Mouse (Mus musculus): Measurements from ENCODE around the gene Slc6a6. TPM values are rescaled to one million over a fixed set of nuclear protein-coding genes. Genes with fewer than 3 reads are reported as not detected.
A peak's percentile ranks its signal among the peaks of the same experiment; 100 is the strongest.

The Slc6a6 gene
- polyA plus RNA-seq, 1 experiment from 2014 or later = 109 TPM

DNA sequence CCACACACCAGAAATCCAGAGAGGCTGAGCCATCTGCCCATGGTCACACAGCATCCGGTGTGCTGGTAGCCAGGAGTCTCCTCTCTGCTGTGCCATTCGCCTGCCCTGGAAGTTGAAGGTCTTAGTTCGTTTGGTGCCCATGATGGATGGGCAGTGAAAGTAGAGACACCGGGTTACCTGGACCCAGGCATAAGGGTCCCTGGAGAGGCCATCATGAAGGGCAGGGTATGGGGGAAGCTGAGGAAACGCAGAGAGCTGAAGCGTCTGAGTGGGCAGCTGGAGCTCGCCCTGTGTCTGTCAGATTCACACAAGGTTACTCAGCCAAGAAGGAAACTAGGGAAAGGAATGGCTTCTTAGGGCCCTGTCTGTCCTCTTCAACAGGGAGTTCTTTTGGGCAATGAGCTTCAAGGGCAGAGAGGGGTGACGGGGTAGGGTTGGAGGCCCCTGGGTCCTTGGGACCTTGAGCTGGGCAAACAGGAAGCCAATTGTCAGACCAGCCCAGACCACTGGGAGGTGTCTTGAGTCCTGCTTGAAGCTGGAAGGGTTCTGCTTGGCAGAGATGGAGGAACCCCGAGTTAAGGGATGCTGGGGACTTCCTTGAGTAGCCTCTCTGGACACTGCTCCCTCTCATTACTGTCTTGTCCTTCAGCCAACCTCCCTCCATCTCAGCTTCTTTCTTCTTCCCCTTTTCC lies 78.3 kb downstream of the Slc6a6 start:
- Histone ChIP-seq H3K27me3 (replicated peaks; ENCODE audit: control insufficient read depth, insufficient read depth, low read length) (no peaks in the 10 kb centered on the region), H3K9me3 (ENCODE audit: control insufficient read depth) (no peaks in the 10 kb centered on the region), H3K36me3 (ENCODE audit: control insufficient read depth, insufficient read depth) (peaks cover 20% of the 10 kb centered on the region), H3K27ac (ENCODE audit: low read depth, low read length) (no peak overlapping the region), H3K4me3 (ENCODE audit: low read depth, low read length) (no peak overlapping the region), H3K4me2 (replicated peaks; ENCODE audit: low read depth) (no peak overlapping the region), H3K9ac (ENCODE audit: low read depth, low read length) (no peak overlapping the region), H3K4me1 (replicated peaks; ENCODE audit: control insufficient read depth, insufficient read depth, low read length) (no peaks in the 10 kb centered on the region)
- no peak; the same call in 1 of the 2 replicates for ATAC-seq
- TF ChIP-seq CTCF (IDR thresholded peaks at IDR 0.05; ENCODE audit: low read depth) = peak; percentile 46
- WGBS = 72% methylated on average over 9 of the region's 9 CpGs

DNA sequence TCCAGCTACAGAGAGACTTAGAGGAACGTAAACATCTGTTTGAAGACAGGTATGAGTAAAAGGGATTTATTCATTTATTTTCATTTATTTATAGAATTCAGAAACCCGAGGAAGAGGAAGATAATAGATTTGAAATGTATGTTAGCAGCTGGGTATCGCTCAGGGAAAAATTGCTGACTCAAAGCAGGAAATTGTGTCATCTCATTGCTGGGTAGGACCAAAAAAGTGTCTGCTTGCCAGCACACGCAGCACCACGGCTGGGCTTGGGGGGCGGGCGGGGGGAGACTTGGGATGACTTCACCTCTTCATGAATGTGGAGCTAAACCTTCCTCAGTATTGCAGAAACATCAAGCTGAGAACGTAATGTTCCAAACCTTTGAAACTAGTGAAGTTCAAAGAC lies 83.7 kb downstream of the Slc6a6 start:
- Histone ChIP-seq H3K4me2 (replicated peaks; ENCODE audit: low read depth) (no peak overlapping the region), H3K27me3 (replicated peaks; ENCODE audit: control insufficient read depth, insufficient read depth, low read length) (no peaks in the 10 kb centered on the region), H3K9me3 (ENCODE audit: control insufficient read depth) (no peaks in the 10 kb centered on the region), H3K27ac (ENCODE audit: low read depth, low read length) (no peak overlapping the region), H3K4me3 (ENCODE audit: low read depth, low read length) (no peak overlapping the region), H3K4me1 (replicated peaks; ENCODE audit: control insufficient read depth, insufficient read depth, low read length) (no peaks in the 10 kb centered on the region), H3K9ac (ENCODE audit: low read depth, low read length) (no peak overlapping the region), H3K36me3 (ENCODE audit: control insufficient read depth, insufficient read depth) (no peaks in the 10 kb centered on the region)
- no peak for ATAC-seq
- 76% methylated on average over 8 of the region's 8 CpGs for WGBS
- no peak for TF ChIP-seq CTCF (IDR thresholded peaks at IDR 0.05; ENCODE audit: low read depth)

DNA sequence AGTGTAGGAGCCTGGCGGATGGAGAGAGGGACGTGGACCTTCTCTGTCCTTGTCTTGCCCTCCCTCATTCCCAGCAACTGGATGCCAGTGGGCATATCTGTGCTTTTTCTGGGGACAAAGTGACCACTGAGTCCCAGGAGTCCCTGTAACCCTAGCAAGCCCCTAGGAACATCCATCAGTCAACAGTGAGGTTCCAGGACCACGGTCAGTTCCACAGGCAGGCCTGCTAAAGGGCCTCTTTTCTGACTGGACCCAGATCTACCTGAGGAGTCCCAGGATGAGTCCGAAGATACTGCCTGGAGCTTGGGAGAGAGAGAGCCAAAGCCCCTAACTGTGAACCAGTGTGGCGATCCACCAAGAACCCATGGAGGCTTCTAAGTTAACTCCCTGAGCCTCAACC lies 90.1 kb downstream of the Slc6a6 start:
- no peaks in the 10 kb centered on the region for H3K4me1 ChIP-seq (replicated peaks; ENCODE audit: control insufficient read depth, insufficient read depth, low read length)
- no peaks in the 10 kb centered on the region for H3K27me3 ChIP-seq (replicated peaks; ENCODE audit: control insufficient read depth, insufficient read depth, low read length)
- H3K9ac ChIP-seq (ENCODE audit: low read depth, low read length) = no peak overlapping the region
- no peak overlapping the region for H3K4me3 ChIP-seq (ENCODE audit: low read depth, low read length)
- no peaks in the 10 kb centered on the region for H3K9me3 ChIP-seq (ENCODE audit: control insufficient read depth)
- no peaks in the 10 kb centered on the region for H3K36me3 ChIP-seq (ENCODE audit: control insufficient read depth, insufficient read depth)
- ATAC-seq = no peak
- H3K27ac ChIP-seq (ENCODE audit: low read depth, low read length) = no peak overlapping the region
- 68% methylated on average over 5 of the region's 5 CpGs for WGBS
- TF ChIP-seq CTCF (IDR thresholded peaks at IDR 0.05; ENCODE audit: low read depth) = no peak
- H3K4me2 ChIP-seq (replicated peaks; ENCODE audit: low read depth) = no peak overlapping the region

DNA sequence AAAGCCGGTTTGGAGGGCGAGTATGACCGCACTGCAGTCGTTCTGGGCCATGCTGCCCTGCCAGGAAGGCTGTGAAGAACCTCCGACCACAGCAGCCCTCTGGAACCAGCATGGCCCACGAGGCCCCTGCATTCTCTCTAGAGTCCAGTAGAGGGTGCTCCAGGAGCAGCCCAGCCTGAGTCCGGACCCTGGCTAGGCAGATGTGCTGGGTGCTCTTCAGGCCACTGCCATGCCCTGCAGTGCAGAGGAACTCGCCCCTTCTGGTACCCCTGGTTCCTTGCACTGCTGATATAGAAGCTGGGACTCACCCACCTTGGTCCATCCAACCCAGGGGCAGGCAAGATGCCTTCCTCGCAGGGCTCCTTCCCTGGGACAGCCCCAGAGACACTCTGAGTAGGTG lies 92.7 kb downstream of the Slc6a6 start:
- Histone ChIP-seq H3K4me1 (replicated peaks; ENCODE audit: control insufficient read depth, insufficient read depth, low read length) (no peaks in the 10 kb centered on the region), H3K4me3 (ENCODE audit: low read depth, low read length) (no peak overlapping the region), H3K4me2 (replicated peaks; ENCODE audit: low read depth) (no peak overlapping the region), H3K36me3 (ENCODE audit: control insufficient read depth, insufficient read depth) (no peaks in the 10 kb centered on the region), H3K9ac (ENCODE audit: low read depth, low read length) (no peak overlapping the region), H3K27me3 (replicated peaks; ENCODE audit: control insufficient read depth, insufficient read depth, low read length) (no peaks in the 10 kb centered on the region), H3K27ac (ENCODE audit: low read depth, low read length) (no peak overlapping the region), H3K9me3 (ENCODE audit: control insufficient read depth) (no peaks in the 10 kb centered on the region)
- WGBS = 12% methylated on average over 9 of the region's 9 CpGs
- ATAC-seq = 0 out of 2 replicates have a peak, but pooled peaks have one; percentile 34
- TF ChIP-seq CTCF (IDR thresholded peaks at IDR 0.05; ENCODE audit: low read depth) = peak; percentile 98

DNA sequence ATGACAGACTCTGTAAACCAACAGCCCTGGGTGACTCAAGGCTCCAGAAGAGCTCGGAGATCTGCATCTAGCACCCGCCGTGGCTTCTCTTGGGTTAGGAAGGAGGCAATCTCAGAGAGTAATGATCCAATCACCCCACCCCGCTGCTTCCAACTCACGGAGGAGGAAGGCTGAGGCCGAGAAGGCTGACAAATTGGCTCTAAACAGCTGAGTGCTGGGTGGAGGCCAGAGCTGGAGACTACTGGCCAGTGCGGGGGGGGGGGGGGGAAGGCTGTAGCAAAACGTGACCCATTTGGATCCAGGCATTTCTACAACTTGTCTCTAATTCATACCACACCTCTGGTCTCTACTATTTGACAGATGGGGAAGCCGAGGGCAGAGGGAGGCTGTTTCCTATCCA lies 95.4 kb downstream of the Slc6a6 start:
- TF ChIP-seq CTCF (IDR thresholded peaks at IDR 0.05; ENCODE audit: low read depth) = no peak
- no peak for ATAC-seq
- H3K27me3 ChIP-seq (replicated peaks; ENCODE audit: control insufficient read depth, insufficient read depth, low read length) = no peaks in the 10 kb centered on the region

DNA sequence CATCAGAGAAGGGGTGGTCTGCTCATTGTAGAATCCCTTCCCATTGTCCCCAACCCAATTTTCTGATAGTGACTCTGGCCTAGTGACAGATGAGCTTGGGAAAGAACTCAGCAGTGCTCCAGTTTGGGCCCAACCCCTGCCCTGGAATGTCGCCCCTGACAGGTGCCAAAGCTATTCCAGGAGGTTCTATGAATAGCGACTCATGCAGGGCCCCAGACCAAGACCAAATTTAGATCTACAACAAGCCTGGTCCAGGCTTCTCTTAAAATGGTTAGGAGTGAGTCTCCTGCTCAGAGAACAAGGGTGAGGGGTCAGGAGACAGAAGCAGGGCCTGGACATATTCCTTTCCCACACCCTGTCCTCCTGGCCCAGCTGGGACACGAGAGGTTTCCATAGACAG lies 101.2 kb downstream of the Slc6a6 start:
- H3K36me3 ChIP-seq (ENCODE audit: control insufficient read depth, insufficient read depth) = no peaks in the 10 kb centered on the region
- H3K9ac ChIP-seq (ENCODE audit: low read depth, low read length) = no peak overlapping the region
- no peak for ATAC-seq
- H3K4me1 ChIP-seq (replicated peaks; ENCODE audit: control insufficient read depth, insufficient read depth, low read length) = no peaks in the 10 kb centered on the region
- H3K4me2 ChIP-seq (replicated peaks; ENCODE audit: low read depth) = no peak overlapping the region
- H3K27me3 ChIP-seq (replicated peaks; ENCODE audit: control insufficient read depth, insufficient read depth, low read length) = no peaks in the 10 kb centered on the region
- WGBS = 79% methylated on average over 3 of the region's 3 CpGs
- no peaks in the 10 kb centered on the region for H3K9me3 ChIP-seq (ENCODE audit: control insufficient read depth)
- no peak overlapping the region for H3K27ac ChIP-seq (ENCODE audit: low read depth, low read length)
- no peak for TF ChIP-seq CTCF (IDR thresholded peaks at IDR 0.05; ENCODE audit: low read depth)
- H3K4me3 ChIP-seq (ENCODE audit: low read depth, low read length) = no peak overlapping the region

More for the DNA sequence above, 95.4 kb downstream of the Slc6a6 start:
- Histone ChIP-seq H3K36me3 (ENCODE audit: control insufficient read depth, insufficient read depth) (no peaks in the 10 kb centered on the region), H3K9me3 (ENCODE audit: control insufficient read depth) (no peaks in the 10 kb centered on the region), H3K4me2 (replicated peaks; ENCODE audit: low read depth) (no peak overlapping the region), H3K9ac (ENCODE audit: low read depth, low read length) (no peak overlapping the region), H3K27ac (ENCODE audit: low read depth, low read length) (no peak overlapping the region), H3K4me3 (ENCODE audit: low read depth, low read length) (no peak overlapping the region), H3K4me1 (replicated peaks; ENCODE audit: control insufficient read depth, insufficient read depth, low read length) (no peaks in the 10 kb centered on the region)
- 66% methylated on average over 8 of the region's 9 CpGs for WGBS

Measured in intestine, postnatal 0 days (tissue).